Mouse (Mus musculus): ENCODE data around the gene Vsig10. TPM values are rescaled to one million over a fixed set of nuclear protein-coding genes. Genes with fewer than 3 reads are reported as not detected.
A peak's percentile ranks its signal among the peaks of the same experiment; 100 is the strongest.

Gene Vsig10
- polyA plus RNA-seq, 1 experiment from 2014 or later, result 4.7 TPM

DNA sequence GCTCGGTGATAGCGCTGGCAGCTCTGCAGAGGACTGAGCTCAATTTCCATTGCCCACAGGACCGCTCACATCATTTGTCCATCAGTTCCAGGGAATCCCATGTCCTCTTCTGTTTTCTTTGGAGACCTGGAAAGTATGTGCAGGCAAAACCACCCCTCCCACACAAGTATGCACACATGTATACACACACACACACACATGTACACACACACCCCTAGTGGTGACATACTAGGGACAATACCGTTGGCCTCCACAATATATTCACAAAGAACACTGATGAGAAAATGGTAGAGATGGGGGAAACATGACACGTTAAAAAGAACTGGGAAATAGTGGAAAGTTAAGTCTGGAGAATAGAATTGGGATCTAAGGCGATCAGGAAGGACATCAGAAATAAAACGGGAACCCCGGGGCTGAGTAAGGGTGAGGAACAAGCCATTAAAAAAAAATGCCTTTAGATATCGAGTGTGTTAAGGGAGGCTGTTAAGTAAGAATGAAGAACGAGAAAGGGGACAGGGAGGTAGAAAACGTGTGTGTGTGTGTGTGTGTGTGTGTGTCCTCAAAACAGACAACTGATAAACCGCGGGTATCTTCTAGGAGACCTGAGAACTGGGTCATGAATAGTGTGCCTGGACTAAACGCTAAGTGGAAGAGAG is 36.9 kb downstream of the Vsig10 start:
- H3K27me3 ChIP-seq (ENCODE audit: control insufficient read depth, insufficient read depth, low read length), result no peaks in the 10 kb centered on the region
- 36% methylated on average over 14 of the region's 14 CpGs for WGBS (ENCODE audit: insufficient replicate concordance)
- H3K9me3 ChIP-seq (replicated peaks; ENCODE audit: control insufficient read depth, low read length), result no peaks in the 10 kb centered on the region
- peak overlapping the region; percentile 81; the same call in 1 of the 2 replicates for H3K9ac ChIP-seq (ENCODE audit: low read depth, low read length)
- H3K27ac ChIP-seq (ENCODE audit: low read depth, low read length), result peak overlapping the region; percentile 88; the same call in 1 of the 2 replicates
- no peaks in the 10 kb centered on the region for H3K36me3 ChIP-seq (ENCODE audit: control insufficient read depth, insufficient read depth, low read length)
- peak overlapping the region; percentile 75 for H3K4me2 ChIP-seq
- ATAC-seq (replicated peaks; ENCODE audit: insufficient number of reproducible peaks, low FRiP score, low TSS enrichment), result no peak
- no peak overlapping the region for H3K4me3 ChIP-seq (ENCODE audit: low read depth, low read length)
- H3K4me1 ChIP-seq (ENCODE audit: control insufficient read depth, insufficient read depth, low read length), result peaks cover 27% of the 10 kb centered on the region

GRCm38 (mm10) chr5:117356365-117357128 is 37.7 kb downstream of the Vsig10 start:
- ATAC-seq (replicated peaks; ENCODE audit: insufficient number of reproducible peaks, low FRiP score, low TSS enrichment), result peak; percentile 28
- no peaks in the 10 kb centered on the region for H3K9me3 ChIP-seq (replicated peaks; ENCODE audit: control insufficient read depth, low read length)
- H3K27me3 ChIP-seq (ENCODE audit: control insufficient read depth, insufficient read depth, low read length), result no peaks in the 10 kb centered on the region
- no peaks in the 10 kb centered on the region for H3K36me3 ChIP-seq (ENCODE audit: control insufficient read depth, insufficient read depth, low read length)
- H3K4me2 ChIP-seq, result peak overlapping the region; percentile 75
- peak overlapping the region; percentile 81 for H3K9ac ChIP-seq (ENCODE audit: low read depth, low read length)
- WGBS (ENCODE audit: insufficient replicate concordance), result under 1% methylated on average over 24 of the region's 24 CpGs
- H3K27ac ChIP-seq (ENCODE audit: low read depth, low read length), result peak overlapping the region; percentile 88
- H3K4me3 ChIP-seq (ENCODE audit: low read depth, low read length), result peak overlapping the region; percentile 59
- peaks cover 34% of the 10 kb centered on the region for H3K4me1 ChIP-seq (ENCODE audit: control insufficient read depth, insufficient read depth, low read length)

GRCm38 (mm10) chr5:117357129-117357477 is 38.2 kb downstream of the Vsig10 start, which contains the start of gene Wsb2:
Gene Wsb2 (plus strand): TSS chr5:117357304.
- ATAC-seq (replicated peaks; ENCODE audit: insufficient number of reproducible peaks, low FRiP score, low TSS enrichment), result peak; percentile 79
- Histone ChIP-seq H3K9me3 (replicated peaks; ENCODE audit: control insufficient read depth, low read length) (no peaks in the 10 kb centered on the region), H3K36me3 (ENCODE audit: control insufficient read depth, insufficient read depth, low read length) (no peaks in the 10 kb centered on the region), H3K9ac (ENCODE audit: low read depth, low read length) (peak within 1 kb of the TSS; percentile 81), H3K4me2 (peak within 1 kb of the TSS; percentile 75), H3K4me1 (ENCODE audit: control insufficient read depth, insufficient read depth, low read length) (peaks cover 39% of the 10 kb centered on the region), H3K27me3 (ENCODE audit: control insufficient read depth, insufficient read depth, low read length) (no peaks in the 10 kb centered on the region), H3K4me3 (ENCODE audit: low read depth, low read length) (peak within 1 kb of the TSS; percentile 59), H3K27ac (ENCODE audit: low read depth, low read length) (peak within 1 kb of the TSS; percentile 88)
- 0% methylated on average over 12 of the region's 54 CpGs for WGBS (ENCODE audit: insufficient replicate concordance)

GRCm38 (mm10) chr5:117357478-117358247 is 38.8 kb downstream of the Vsig10 start:
- Histone ChIP-seq H3K4me1 (ENCODE audit: control insufficient read depth, insufficient read depth, low read length) (peaks cover 40% of the 10 kb centered on the region), H3K9ac (ENCODE audit: low read depth, low read length) (peak overlapping the region; percentile 81), H3K27me3 (ENCODE audit: control insufficient read depth, insufficient read depth, low read length) (no peaks in the 10 kb centered on the region), H3K9me3 (replicated peaks; ENCODE audit: control insufficient read depth, low read length) (no peaks in the 10 kb centered on the region), H3K27ac (ENCODE audit: low read depth, low read length) (peak overlapping the region; percentile 88), H3K36me3 (ENCODE audit: control insufficient read depth, insufficient read depth, low read length) (no peaks in the 10 kb centered on the region), H3K4me2 (peak overlapping the region; percentile 75), H3K4me3 (ENCODE audit: low read depth, low read length) (peak overlapping the region; percentile 59)
- WGBS (ENCODE audit: insufficient replicate concordance), result under 1% methylated on average over 49 of the region's 49 CpGs
- peak; percentile 63; the same call in 1 of the 2 replicates for ATAC-seq (replicated peaks; ENCODE audit: insufficient number of reproducible peaks, low FRiP score, low TSS enrichment)

DNA sequence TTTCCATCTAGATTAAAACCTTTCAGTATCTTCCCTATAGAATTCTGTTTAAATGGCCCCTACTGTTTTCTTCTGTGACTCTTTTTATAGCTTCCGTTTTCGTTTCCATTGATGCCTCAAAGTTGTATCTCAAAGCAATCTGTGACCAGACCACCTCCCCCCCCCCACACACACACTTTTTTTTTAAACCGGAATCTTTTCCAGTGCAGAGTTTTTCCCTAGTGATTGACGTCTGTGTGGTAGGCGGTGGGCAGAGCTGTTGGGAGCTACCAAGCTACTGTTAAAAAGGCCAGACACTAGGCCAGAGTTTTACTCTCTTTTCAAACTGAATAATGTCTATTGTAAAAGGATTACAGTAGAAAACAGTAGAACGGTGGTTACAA is 39.4 kb downstream of the Vsig10 start:
- H3K27ac ChIP-seq (ENCODE audit: low read depth, low read length), result 0 out of 2 replicates have a peak overlapping the region, but pooled peaks have one; percentile 88
- peak overlapping the region; percentile 75 for H3K4me2 ChIP-seq
- ATAC-seq (replicated peaks; ENCODE audit: insufficient number of reproducible peaks, low FRiP score, low TSS enrichment), result no peak
- no peaks in the 10 kb centered on the region for H3K27me3 ChIP-seq (ENCODE audit: control insufficient read depth, insufficient read depth, low read length)
- H3K9me3 ChIP-seq (replicated peaks; ENCODE audit: control insufficient read depth, low read length), result no peaks in the 10 kb centered on the region
- H3K9ac ChIP-seq (ENCODE audit: low read depth, low read length), result peak overlapping the region; percentile 81
- H3K4me3 ChIP-seq (ENCODE audit: low read depth, low read length), result peak overlapping the region; percentile 59
- peaks cover 45% of the 10 kb centered on the region for H3K4me1 ChIP-seq (ENCODE audit: control insufficient read depth, insufficient read depth, low read length)
- 7% methylated on average over 6 of the region's 6 CpGs for WGBS (ENCODE audit: insufficient replicate concordance)
- H3K36me3 ChIP-seq (ENCODE audit: control insufficient read depth, insufficient read depth, low read length), result no peaks in the 10 kb centered on the region

DNA sequence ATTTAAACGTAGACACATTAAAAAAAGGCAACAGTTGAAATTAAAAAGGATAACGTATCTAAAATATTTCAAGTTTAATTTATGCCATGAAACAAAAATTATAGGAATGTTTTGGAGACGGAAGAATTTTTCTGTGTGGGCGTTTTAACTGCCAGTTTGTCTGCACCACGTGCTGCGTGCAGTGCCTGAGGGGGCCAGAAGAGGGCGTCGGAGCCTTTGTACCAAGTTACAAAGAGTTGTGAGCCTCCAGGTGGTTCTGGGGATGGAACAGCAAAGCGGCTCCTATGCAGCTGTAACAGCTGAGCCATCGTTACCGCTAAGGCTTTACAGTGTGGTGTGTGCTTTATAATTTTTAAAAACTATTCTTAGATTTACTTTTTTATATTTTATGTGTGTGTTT is 39.8 kb downstream of the Vsig10 start:
- H3K9ac ChIP-seq (ENCODE audit: low read depth, low read length), result no peak overlapping the region
- H3K4me1 ChIP-seq (ENCODE audit: control insufficient read depth, insufficient read depth, low read length), result peaks cover 50% of the 10 kb centered on the region
- WGBS (ENCODE audit: insufficient replicate concordance), result 33% methylated on average over 11 of the region's 11 CpGs
- no peaks in the 10 kb centered on the region for H3K27me3 ChIP-seq (ENCODE audit: control insufficient read depth, insufficient read depth, low read length)
- H3K4me2 ChIP-seq, result peak overlapping the region; percentile 75
- peaks cover under 1% of the 10 kb centered on the region; the same call in 1 of the 2 replicates for H3K36me3 ChIP-seq (ENCODE audit: control insufficient read depth, insufficient read depth, low read length)
- no peak overlapping the region for H3K27ac ChIP-seq (ENCODE audit: low read depth, low read length)
- peak overlapping the region; percentile 59; the same call in 1 of the 2 replicates for H3K4me3 ChIP-seq (ENCODE audit: low read depth, low read length)
- H3K9me3 ChIP-seq (replicated peaks; ENCODE audit: control insufficient read depth, low read length), result no peaks in the 10 kb centered on the region
- no peak for ATAC-seq (replicated peaks; ENCODE audit: insufficient number of reproducible peaks, low FRiP score, low TSS enrichment)

DNA sequence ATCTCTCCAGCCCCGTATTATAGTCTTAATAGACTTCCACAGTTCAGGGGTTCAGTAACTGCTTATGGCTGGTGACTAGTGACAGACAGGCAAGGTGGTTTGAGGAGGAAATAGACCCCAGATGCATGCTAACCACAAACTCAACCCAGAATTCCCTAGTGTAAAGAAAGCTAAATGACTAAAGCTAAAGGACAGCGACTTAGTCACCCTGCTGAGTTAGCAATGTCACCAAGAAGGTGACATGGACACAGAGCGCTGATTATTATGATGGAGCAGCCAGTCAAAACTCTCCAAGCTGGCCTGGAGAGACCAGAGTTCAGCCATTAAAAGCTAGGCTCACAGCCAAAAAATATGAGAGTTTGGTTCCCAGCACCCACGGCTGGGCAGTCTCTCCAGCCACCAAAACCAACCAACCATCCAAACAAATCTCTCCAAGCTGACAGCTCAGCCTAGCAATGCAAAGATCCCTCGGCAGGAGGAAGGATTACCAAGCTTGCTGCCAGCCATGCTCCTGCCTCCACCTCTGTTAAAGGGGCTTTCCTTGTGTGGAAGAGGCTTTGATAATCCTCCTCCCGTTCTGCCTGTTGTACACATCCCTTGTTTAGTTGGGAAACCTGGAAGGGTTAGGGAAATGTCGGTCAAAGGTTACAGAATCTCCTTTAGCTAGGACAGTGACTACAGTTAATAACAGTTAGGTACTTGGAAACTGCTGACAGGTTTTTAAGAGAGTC is 40.8 kb downstream of the Vsig10 start:
- Histone ChIP-seq H3K9ac (ENCODE audit: low read depth, low read length) (no peak overlapping the region), H3K4me3 (ENCODE audit: low read depth, low read length) (no peak overlapping the region)

GRCm38 (mm10) chr5:117360228-117360515 is 41.3 kb downstream of the Vsig10 start:
- Histone ChIP-seq H3K27ac (ENCODE audit: low read depth, low read length) (peak overlapping the region; percentile 87), H3K4me2 (peak overlapping the region; percentile 49), H3K9me3 (replicated peaks; ENCODE audit: control insufficient read depth, low read length) (no peaks in the 10 kb centered on the region), H3K36me3 (ENCODE audit: control insufficient read depth, insufficient read depth, low read length) (peaks cover 3% of the 10 kb centered on the region; the same call in 1 of the 2 replicates), H3K9ac (ENCODE audit: low read depth, low read length) (no peak overlapping the region), H3K4me1 (ENCODE audit: control insufficient read depth, insufficient read depth, low read length) (peaks cover 53% of the 10 kb centered on the region), H3K27me3 (ENCODE audit: control insufficient read depth, insufficient read depth, low read length) (no peaks in the 10 kb centered on the region), H3K4me3 (ENCODE audit: low read depth, low read length) (no peak overlapping the region)
- ATAC-seq (replicated peaks; ENCODE audit: insufficient number of reproducible peaks, low FRiP score, low TSS enrichment), result no peak
- 38% methylated on average over 13 of the region's 13 CpGs for WGBS (ENCODE audit: insufficient replicate concordance)

More for the DNA sequence above, 40.8 kb downstream of the Vsig10 start:
- Histone ChIP-seq H3K9me3 (replicated peaks; ENCODE audit: control insufficient read depth, low read length) (no peaks in the 10 kb centered on the region), H3K4me1 (ENCODE audit: control insufficient read depth, insufficient read depth, low read length) (peaks cover 53% of the 10 kb centered on the region), H3K36me3 (ENCODE audit: control insufficient read depth, insufficient read depth, low read length) (peaks cover 3% of the 10 kb centered on the region; the same call in 1 of the 2 replicates), H3K27ac (ENCODE audit: low read depth, low read length) (peak overlapping the region; percentile 87), H3K4me2 (peak overlapping the region; percentile 49), H3K27me3 (ENCODE audit: control insufficient read depth, insufficient read depth, low read length) (no peaks in the 10 kb centered on the region)
- ATAC-seq (replicated peaks; ENCODE audit: insufficient number of reproducible peaks, low FRiP score, low TSS enrichment), result no peak
- 41% methylated on average over 7 of the region's 7 CpGs for WGBS (ENCODE audit: insufficient replicate concordance)
